Mouse (Mus musculus) forebrain, embryonic 15.5 days (tissue): ENCODE data around the gene Bag3. TPM values are rescaled to one million over a fixed set of nuclear protein-coding genes. Genes with fewer than 3 reads are reported as not detected.
"Not testable (repeated sequence)": the region's sequence is repeated elsewhere in the genome, so short reads cannot be mapped to it uniquely, and the experiment has no call there.

Experiments used
- ATAC-seq: fragments of 200-750 bp; cut with Nextera tagmentation; replicated peaks from 2 replicates; pipeline ENCODE4 v1.8.0; 2017; ENCODE audit warnings: mild to moderate bottlenecking, moderate TSS enrichment, moderate library complexity
- H3K27ac ChIP-seq: fragments of 300-500 bp; sonication (generic); replicated peaks from 2 replicates; pipeline ENCODE4 v1.5.1; 2015; ENCODE audit warnings: mild to moderate bottlenecking, inconsistent platforms
- H3K27me3 ChIP-seq: fragments of 300-500 bp; sonication (generic); 2 replicates; pipeline ENCODE4 v1.6.1; 2015; ENCODE audit warnings: inconsistent platforms
- H3K36me3 ChIP-seq: fragments of 300-500 bp; sonication (generic); 2 replicates; pipeline ENCODE4 v1.6.1; 2015; ENCODE audit warnings: mild to moderate bottlenecking, inconsistent platforms
- H3K4me1 ChIP-seq: fragments of 300-500 bp; sonication (generic); 2 replicates; pipeline ENCODE4 v1.6.1; 2015; ENCODE audit warnings: inconsistent platforms
- H3K4me2 ChIP-seq: fragments of 300-500 bp; sonication (generic); replicated peaks from 2 replicates; pipeline ENCODE4 v1.6.1; 2015; ENCODE audit warnings: mild to moderate bottlenecking, inconsistent platforms
- H3K4me3 ChIP-seq: fragments of 300-500 bp; sonication (generic); 2 replicates; pipeline ENCODE4 v1.5.1; 2015; ENCODE audit warnings: mild to moderate bottlenecking, inconsistent platforms
- H3K9ac ChIP-seq: fragments of 300-500 bp; sonication (generic); replicated peaks from 2 replicates; pipeline ENCODE4 v1.6.1; 2015; ENCODE audit warnings: mild to moderate bottlenecking, inconsistent platforms
- H3K9me3 ChIP-seq: fragments of 300-500 bp; sonication (generic); 2 replicates; pipeline ENCODE4 v1.6.1; 2016; ENCODE audit warnings: inconsistent platforms
- WGBS: fragments of 180-500 bp; shearing (Covaris S2); methylation state at CpG from one replicate; pipeline ENCODE4 v1.1.7; 2015; ENCODE audit warnings: mixed read lengths; 5-methylcytosine and 5-hydroxymethylcytosine counted together
- polyA plus RNA-seq: library from polyadenylated mRNA; unstranded; fragments of >200 nt; fragmentation: Nextera tagmentation; extraction: Ambion mirVana; gene quantifications from 2 replicates; pipeline ENCODE4 v1.2.1, GENCODE M21; 2015

The Bag3 gene
- polyA plus RNA-seq, 1 experiment from 2014 or later, result 1.4 TPM

- Histone ChIP-seq H3K36me3 (no peaks in the 10 kb centered on the region), H3K27me3 (no peaks in the 10 kb centered on the region), H3K4me1 (peaks cover 25% of the 10 kb centered on the region), H3K4me2 (no peak overlapping the region), H3K4me3 (no peak overlapping the region), H3K27ac (peak overlapping the region; percentile 86), H3K9ac (no peak overlapping the region), H3K9me3 (no peaks in the 10 kb centered on the region)
- 24% methylated on average over 3 of the region's 3 CpGs for WGBS
- 0 out of 2 replicates have a peak, but pooled peaks have one; percentile 38 for ATAC-seq
These were observed 27.7 kb downstream of the Bag3 start for GRCm38 (mm10) chr7:128551087-128551457.

GRCm38 (mm10) chr7:128553105-128553705 is 29.8 kb downstream of the Bag3 start:
- no peak overlapping the region for H3K4me3 ChIP-seq
- WGBS, result 43% methylated on average over 3 of the region's 3 CpGs
- H3K36me3 ChIP-seq, result no peaks in the 10 kb centered on the region
- no peaks in the 10 kb centered on the region for H3K27me3 ChIP-seq
- H3K9me3 ChIP-seq, result no peaks in the 10 kb centered on the region
- no peak overlapping the region for H3K4me2 ChIP-seq
- no peak overlapping the region for H3K9ac ChIP-seq
- ATAC-seq, result no peak
- peaks cover 25% of the 10 kb centered on the region for H3K4me1 ChIP-seq
- no peak overlapping the region for H3K27ac ChIP-seq

- 89% methylated on average over 6 of the region's 6 CpGs for WGBS
- no peak for ATAC-seq
- Histone ChIP-seq H3K27ac (no peak overlapping the region), H3K9me3 (no peaks in the 10 kb centered on the region), H3K27me3 (no peaks in the 10 kb centered on the region), H3K4me1 (peaks cover 20% of the 10 kb centered on the region), H3K36me3 (no peaks in the 10 kb centered on the region), H3K9ac (no peak overlapping the region), H3K4me2 (no peak overlapping the region), H3K4me3 (no peak overlapping the region)
These were observed 31.1 kb downstream of the Bag3 start for GRCm38 (mm10) chr7:128554502-128554901.

- H3K27me3 ChIP-seq, result no peaks in the 10 kb centered on the region
- no peak overlapping the region for H3K4me3 ChIP-seq
- no peak overlapping the region for H3K9ac ChIP-seq
- no peaks in the 10 kb centered on the region for H3K9me3 ChIP-seq
- H3K4me1 ChIP-seq, result peaks cover 12% of the 10 kb centered on the region
- no peak for ATAC-seq
- H3K4me2 ChIP-seq, result no peak overlapping the region
- H3K36me3 ChIP-seq, result no peaks in the 10 kb centered on the region
- no peak overlapping the region for H3K27ac ChIP-seq
- WGBS, result 86% methylated on average over 5 of the region's 5 CpGs
These were observed 31.8 kb downstream of the Bag3 start for GRCm38 (mm10) chr7:128555141-128555750.

GRCm38 (mm10) chr7:128556923-128557430 is 33.6 kb downstream of the Bag3 start:
- Histone ChIP-seq H3K27me3 (no peaks in the 10 kb centered on the region), H3K4me1 (no peaks in the 10 kb centered on the region), H3K9ac (no peak overlapping the region), H3K4me2 (no peak overlapping the region), H3K4me3 (no peak overlapping the region), H3K36me3 (no peaks in the 10 kb centered on the region), H3K27ac (no peak overlapping the region), H3K9me3 (no peaks in the 10 kb centered on the region)
- ATAC-seq, result no peak
- WGBS, result 70% methylated on average over 1 of the region's 1 CpGs

GRCm38 (mm10) chr7:128563373-128563772 is 40.0 kb downstream of the Bag3 start:
- Histone ChIP-seq H3K4me1 (no peaks in the 10 kb centered on the region), H3K4me3 (no peak overlapping the region), H3K36me3 (no peaks in the 10 kb centered on the region), H3K9ac (no peak overlapping the region), H3K27ac (no peak overlapping the region), H3K27me3 (no peaks in the 10 kb centered on the region), H3K9me3 (no peaks in the 10 kb centered on the region), H3K4me2 (no peak overlapping the region)
- 45% methylated on average over 4 of the region's 4 CpGs for WGBS
- ATAC-seq, result no peak

GRCm38 (mm10) chr7:128566311-128566710 is 42.9 kb downstream of the Bag3 start:
- no peak for ATAC-seq
- Histone ChIP-seq H3K4me3 (no peak overlapping the region), H3K4me1 (no peaks in the 10 kb centered on the region), H3K4me2 (no peak overlapping the region), H3K9ac (no peak overlapping the region), H3K27ac (no peak overlapping the region), H3K9me3 (no peaks in the 10 kb centered on the region), H3K27me3 (no peaks in the 10 kb centered on the region), H3K36me3 (no peaks in the 10 kb centered on the region)
- 76% methylated on average over 4 of the region's 7 CpGs for WGBS

- no peaks in the 10 kb centered on the region for H3K27me3 ChIP-seq
- no peak overlapping the region for H3K4me2 ChIP-seq
- H3K9ac ChIP-seq, result no peak overlapping the region
- H3K36me3 ChIP-seq, result no peaks in the 10 kb centered on the region
- no peaks in the 10 kb centered on the region for H3K9me3 ChIP-seq
- ATAC-seq, result no peak
- 83% methylated on average over 8 of the region's 8 CpGs for WGBS
- no peak overlapping the region for H3K4me3 ChIP-seq
- H3K4me1 ChIP-seq, result no peaks in the 10 kb centered on the region
- no peak overlapping the region for H3K27ac ChIP-seq
These were observed 44.3 kb downstream of the Bag3 start for GRCm38 (mm10) chr7:128567561-128568244.

- H3K4me2 ChIP-seq, H3K9ac ChIP-seq, H3K4me1 ChIP-seq, ATAC-seq, H3K36me3 ChIP-seq, H3K27ac ChIP-seq, H3K9me3 ChIP-seq, H3K4me3 ChIP-seq, H3K27me3 ChIP-seq: not testable (repeated sequence)
- WGBS, result 90% methylated on average over 2 of the region's 2 CpGs
These were observed 46.0 kb downstream of the Bag3 start for GRCm38 (mm10) chr7:128569429-128569828.

- no peaks in the 10 kb centered on the region for H3K9me3 ChIP-seq
- no peak overlapping the region for H3K4me3 ChIP-seq
- no peaks in the 10 kb centered on the region for H3K27me3 ChIP-seq
- H3K36me3 ChIP-seq, result no peaks in the 10 kb centered on the region
- no peak overlapping the region for H3K4me2 ChIP-seq
- ATAC-seq, result no peak
- 93% methylated on average over 8 of the region's 8 CpGs for WGBS
- H3K27ac ChIP-seq, result no peak overlapping the region
- no peaks in the 10 kb centered on the region for H3K4me1 ChIP-seq
- H3K9ac ChIP-seq, result no peak overlapping the region
These were observed 46.7 kb downstream of the Bag3 start for GRCm38 (mm10) chr7:128569987-128570656.

- not testable (repeated sequence) for ATAC-seq
These were observed 47.2 kb downstream of the Bag3 start for GRCm38 (mm10) chr7:128570657-128571056.

GRCm38 (mm10) chr7:128572030-128572429 is 48.6 kb downstream of the Bag3 start:
- no peaks in the 10 kb centered on the region for H3K4me1 ChIP-seq
- ATAC-seq, result no peak
- 68% methylated on average over 4 of the region's 4 CpGs for WGBS
- no peaks in the 10 kb centered on the region for H3K36me3 ChIP-seq
- no peak overlapping the region for H3K9ac ChIP-seq
- H3K4me2 ChIP-seq, result no peak overlapping the region
- H3K27ac ChIP-seq, result no peak overlapping the region
- no peaks in the 10 kb centered on the region for H3K27me3 ChIP-seq
- no peak overlapping the region for H3K4me3 ChIP-seq
- H3K9me3 ChIP-seq, result no peaks in the 10 kb centered on the region

More at GRCm38 (mm10) chr7:128570657-128571056, 47.2 kb downstream of the Bag3 start:
- not testable (repeated sequence) for H3K27me3 ChIP-seq, H3K36me3 ChIP-seq, H3K4me3 ChIP-seq, H3K4me2 ChIP-seq, H3K9me3 ChIP-seq, H3K9ac ChIP-seq, H3K4me1 ChIP-seq, H3K27ac ChIP-seq
- WGBS, result 94% methylated on average over 7 of the region's 7 CpGs
